Mouse (Mus musculus) right cerebral cortex, postnatal 36 days (tissue): Measurements from ENCODE around the gene Plxnc1.

Source experiments
- DNase-seq, 2 experiments: peaks; one replicate each; pipeline ENCODE4 v3.0.0; 2022; ENCODE audit warnings: low spot score in 2 of 2, mixed read lengths in 1 of 2

Gene Plxnc1

GRCm38 (mm10) chr10:94747011-94747410 is 197.6 kb downstream of the Plxnc1 start:
- DNase-seq = no peak

- DNase-seq = no peak
These were observed 203.2 kb downstream of the Plxnc1 start for GRCm38 (mm10) chr10:94741459-94741858.
